Mouse (Mus musculus): ENCODE data around the gene Sae1. TPM values are rescaled to one million over a fixed set of nuclear protein-coding genes. Genes with fewer than 3 reads are reported as not detected.

Sae1 gene
- polyA plus RNA-seq, 1 experiment, result 31.0 TPM

GRCm38 (mm10) chr7:16280721-16281120 lies 106.9 kb downstream of the Sae1 start:
- WGBS, result 82% methylated on average over 11 of the region's 11 CpGs
- no peak overlapping the region for H3K4me3 ChIP-seq (replicated peaks; ENCODE audit: extremely low read depth, low read depth, low read length)
- no peaks in the 10 kb centered on the region for H3K4me1 ChIP-seq (ENCODE audit: control insufficient read depth, insufficient read depth, low read length)
- TF ChIP-seq POLR2A (IDR thresholded peaks at IDR 0.05; ENCODE audit: borderline replicate concordance, extremely low read depth, low read depth, low read length), result no peak
- no peak for TF ChIP-seq CTCF (IDR thresholded peaks at IDR 0.05; ENCODE audit: insufficient read depth, low read length)
- DNase-seq, result no peak

- Histone ChIP-seq H3K4me3 (replicated peaks; ENCODE audit: extremely low read depth, low read depth, low read length) (no peak overlapping the region), H3K4me1 (ENCODE audit: control insufficient read depth, insufficient read depth, low read length) (peaks cover 10% of the 10 kb centered on the region)
- TF ChIP-seq POLR2A (IDR thresholded peaks at IDR 0.05; ENCODE audit: borderline replicate concordance, extremely low read depth, low read depth, low read length) (no peak), CTCF (IDR thresholded peaks at IDR 0.05; ENCODE audit: insufficient read depth, low read length) (no peak)
- WGBS, result 73% methylated on average over 10 of the region's 10 CpGs
- DNase-seq, result no peak
Measured at GRCm38 (mm10) chr7:16274922-16275890, 112.4 kb downstream of the Sae1 start.

- no peak for DNase-seq
- no peak for TF ChIP-seq CTCF (IDR thresholded peaks at IDR 0.05; ENCODE audit: insufficient read depth, low read length)
- peak; percentile 40; the same call in 1 of the 2 replicates for TF ChIP-seq POLR2A (IDR thresholded peaks at IDR 0.05; ENCODE audit: borderline replicate concordance, extremely low read depth, low read depth, low read length)
- 3% methylated on average over 18 of the region's 18 CpGs for WGBS
- Histone ChIP-seq H3K4me3 (replicated peaks; ENCODE audit: extremely low read depth, low read depth, low read length) (peak overlapping the region; percentile 86), H3K4me1 (ENCODE audit: control insufficient read depth, insufficient read depth, low read length) (peaks cover 10% of the 10 kb centered on the region)
Measured at GRCm38 (mm10) chr7:16273766-16274140, 113.9 kb downstream of the Sae1 start.

- DNase-seq, result peak; percentile 82
- Histone ChIP-seq H3K4me3 (replicated peaks; ENCODE audit: extremely low read depth, low read depth, low read length) (peak within 1 kb of the TSS; percentile 86), H3K4me1 (ENCODE audit: control insufficient read depth, insufficient read depth, low read length) (peaks cover 10% of the 10 kb centered on the region)
- peak; percentile 15; the same call in 1 of the 2 replicates for TF ChIP-seq POLR2A (IDR thresholded peaks at IDR 0.05; ENCODE audit: borderline replicate concordance, extremely low read depth, low read depth, low read length)
- no peak for TF ChIP-seq CTCF (IDR thresholded peaks at IDR 0.05; ENCODE audit: insufficient read depth, low read length)
- under 1% methylated on average over 49 of the region's 49 CpGs for whole genome bisulfite sequencing
Measured at GRCm38 (mm10) chr7:16273081-16273765, 114.4 kb downstream of the Sae1 start, which contains the start of gene Inafm1. Gene Inafm1, minus strand, starts transcription at chr7:16273617.

GRCm38 (mm10) chr7:16272681-16273080 lies 114.9 kb downstream of the Sae1 start:
- 1% methylated on average over 45 of the region's 46 CpGs for WGBS
- H3K4me1 ChIP-seq (ENCODE audit: control insufficient read depth, insufficient read depth, low read length), result peaks cover 10% of the 10 kb centered on the region
- DNase-seq, result peak; percentile 55
- TF ChIP-seq CTCF (IDR thresholded peaks at IDR 0.05; ENCODE audit: insufficient read depth, low read length), result no peak
- peak overlapping the region; percentile 86 for H3K4me3 ChIP-seq (replicated peaks; ENCODE audit: extremely low read depth, low read depth, low read length)

GRCm38 (mm10) chr7:16271139-16271538 lies 116.5 kb downstream of the Sae1 start:
- Histone ChIP-seq H3K4me1 (ENCODE audit: control insufficient read depth, insufficient read depth, low read length) (peaks cover 10% of the 10 kb centered on the region), H3K4me3 (replicated peaks; ENCODE audit: extremely low read depth, low read depth, low read length) (no peak overlapping the region)
- WGBS, result 69% methylated on average over 1 of the region's 1 CpGs
- no peak for TF ChIP-seq CTCF (IDR thresholded peaks at IDR 0.05; ENCODE audit: insufficient read depth, low read length)
- no peak for TF ChIP-seq POLR2A (IDR thresholded peaks at IDR 0.05; ENCODE audit: borderline replicate concordance, extremely low read depth, low read depth, low read length)
- DNase-seq, result no peak

Other genes with a start within 250 kb of the Sae1 start
- 19.4 and 23.4 TPM in 2 replicates for gene Meis3, start 212.7 kb downstream of the Sae1 start, polyA plus RNA-seq (2012; rRNA removed)
- 28.4 and 39.4 TPM in 2 replicates for gene Dhx34, start 165.8 kb downstream of the Sae1 start, polyA plus RNA-seq (2012; rRNA removed)
- gene C5ar2, start 143.7 kb downstream of the Sae1 start, polyA plus RNA-seq (2012; rRNA removed), result 2.3 and 3.2 TPM in 2 replicates
- gene C5ar1, start 128.3 kb downstream of the Sae1 start, polyA plus RNA-seq (2012; rRNA removed), result 36.1 and 39.2 TPM in 2 replicates
- 54.0 and 76.4 TPM in 2 replicates for gene Inafm1, start 114.2 kb downstream of the Sae1 start, polyA plus RNA-seq (2012; rRNA removed)
- gene Ccdc9, start 101.0 kb downstream of the Sae1 start, polyA plus RNA-seq (2012; rRNA removed), result 31.2 and 47.3 TPM in 2 replicates
- gene Bbc3, start 79.4 kb downstream of the Sae1 start, polyA plus RNA-seq (2012; rRNA removed), result 31.8 and 48.2 TPM in 2 replicates
- 44.9 and 45.9 TPM in 2 replicates for gene Zc3h4, start 13.1 kb upstream of the Sae1 start, polyA plus RNA-seq (2012; rRNA removed)
- 129 and 205 TPM in 2 replicates for gene Tmem160, start 65.0 kb upstream of the Sae1 start, polyA plus RNA-seq (2012; rRNA removed)
- not detected in 2 replicates for gene Npas1, start 89.9 kb upstream of the Sae1 start, polyA plus RNA-seq (2012; rRNA removed)
- gene Arhgap35, start 227.2 kb upstream of the Sae1 start, polyA plus RNA-seq (2012; rRNA removed), result 22.3 and 27.2 TPM in 2 replicates

Measured in lung, adult 2 months (tissue).